Mouse (Mus musculus) heart, postnatal 36 days (tissue): ENCODE measurements around the gene Cdc5l. TPM values are rescaled to one million over a fixed set of nuclear protein-coding genes. Genes with fewer than 3 reads are reported as not detected.

Experiments
- DNase-seq, 2 experiments: peaks; one replicate each; pipeline ENCODE4 v3.0.0; 2021 to 2022
- intact Hi-C: fragments of 180-260 bp; cut with DNase I; formaldehyde crosslinking; loops from one replicate; pipeline ENCODE4 v1.15.1; 2025
- total RNA-seq, 2 experiments: library from RNA; stranded (reverse); gene quantifications; 2 replicates each; pipeline ENCODE4 v1.2.3; 2021

The Cdc5l gene
- total RNA-seq, 2 experiments from 2014 or later: 36.2 to 38.2 TPM

GRCm38 (mm10) chr17:45377323-45377722 is 56.2 kb downstream of the Cdc5l start:
- no peak for DNase-seq
- intact Hi-C loops: loop anchor here (10.0 kb wide), 1 partner anchor 643 kb away; no protein-coding TSS in a partner anchor

DNA sequence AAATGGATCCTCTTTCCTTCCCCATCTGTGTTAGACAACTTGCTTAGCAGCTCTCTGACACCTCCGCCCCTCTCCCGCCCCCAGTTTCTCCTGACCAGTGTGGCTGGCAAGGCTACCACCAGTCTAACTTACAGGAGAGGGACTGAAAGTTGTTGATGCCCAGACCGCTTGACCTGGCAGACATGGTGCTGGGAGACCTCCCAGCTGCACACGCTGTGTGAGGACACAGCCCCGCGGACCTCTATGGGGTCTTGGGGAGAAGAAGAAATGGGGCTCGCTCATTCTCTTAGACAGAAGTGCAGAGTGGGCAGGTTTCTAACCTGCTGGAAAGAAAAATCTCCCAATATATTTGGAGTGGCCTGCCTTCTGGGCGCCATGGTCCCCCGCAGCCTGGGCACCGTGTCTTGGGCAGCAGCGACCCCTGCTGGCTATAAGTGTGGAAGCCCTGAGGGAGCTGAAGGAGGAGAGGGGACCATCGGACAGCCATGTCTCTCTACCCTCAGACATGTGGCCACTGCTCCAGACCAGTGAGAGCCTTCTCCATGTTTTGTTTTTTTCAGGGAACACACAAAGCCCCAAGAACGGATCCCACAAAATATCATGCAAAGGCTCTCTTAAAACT is 59.4 kb downstream of the Cdc5l start:
- intact Hi-C loops: loop anchor here (2.0 to 10.0 kb wide), 4 partner anchors 29 to 1111 kb away; no protein-coding TSS in a partner anchor
- DNase-seq: peak; percentile 73 to 83

GRCm38 (mm10) chr17:45371042-45371441 is 62.5 kb downstream of the Cdc5l start:
- DNase-seq: no peak
- intact Hi-C loops: loop anchor here (10.0 kb wide), 1 partner anchor 636 kb away; no protein-coding TSS in a partner anchor

- intact Hi-C loops: loop anchor here (10.0 kb wide), 1 partner anchor 636 kb away; no protein-coding TSS in a partner anchor
- DNase-seq: no peak
Observed at GRCm38 (mm10) chr17:45370535-45370934, 63.0 kb downstream of the Cdc5l start.

DNA sequence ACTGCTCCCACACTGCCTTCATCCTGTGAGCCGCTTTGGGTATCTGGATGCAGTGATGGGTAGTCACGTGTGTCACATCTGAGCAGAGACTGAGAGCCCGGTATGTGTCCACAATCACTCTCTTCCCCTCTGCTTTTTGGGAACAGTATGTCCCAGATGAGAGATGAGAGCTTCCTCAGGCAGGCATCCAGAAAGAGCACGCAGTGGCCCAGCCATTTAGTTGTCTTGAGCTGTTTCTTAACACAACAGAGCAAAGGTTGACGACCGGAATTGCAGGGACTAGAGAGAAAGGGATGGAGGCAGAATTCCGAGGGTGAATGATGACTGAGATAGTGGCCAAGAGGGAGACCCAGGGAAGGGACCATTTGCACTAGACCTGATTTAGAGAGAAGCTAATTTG is 68.7 kb downstream of the Cdc5l start:
- no peak for DNase-seq
- intact Hi-C loops: no loop called here

GRCm38 (mm10) chr17:45360950-45361349 is 72.6 kb downstream of the Cdc5l start:
- intact Hi-C loops: no loop called here
- DNase-seq: no peak

DNA sequence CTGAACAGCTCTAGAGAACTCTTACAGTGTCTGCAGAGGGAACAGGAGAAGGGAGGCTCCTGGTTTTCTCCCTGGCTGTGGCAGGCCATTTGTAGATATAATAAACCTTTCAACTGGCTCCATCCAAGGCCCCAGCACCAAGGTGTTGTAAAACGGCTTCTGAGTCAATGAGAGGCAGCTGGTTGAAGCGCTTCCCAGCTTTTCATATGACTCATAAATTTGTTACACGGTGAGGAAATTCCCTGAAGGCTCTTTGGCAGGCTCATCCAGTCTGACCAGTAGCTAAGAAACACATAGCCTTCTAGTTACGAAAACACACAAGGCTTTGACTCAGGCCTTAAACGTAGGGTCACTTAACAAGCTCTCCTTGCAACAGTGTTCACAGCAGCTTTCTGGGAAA is 74.1 kb downstream of the Cdc5l start:
- DNase-seq: peak; percentile 15 to 24
- intact Hi-C loops: no loop called here

DNA sequence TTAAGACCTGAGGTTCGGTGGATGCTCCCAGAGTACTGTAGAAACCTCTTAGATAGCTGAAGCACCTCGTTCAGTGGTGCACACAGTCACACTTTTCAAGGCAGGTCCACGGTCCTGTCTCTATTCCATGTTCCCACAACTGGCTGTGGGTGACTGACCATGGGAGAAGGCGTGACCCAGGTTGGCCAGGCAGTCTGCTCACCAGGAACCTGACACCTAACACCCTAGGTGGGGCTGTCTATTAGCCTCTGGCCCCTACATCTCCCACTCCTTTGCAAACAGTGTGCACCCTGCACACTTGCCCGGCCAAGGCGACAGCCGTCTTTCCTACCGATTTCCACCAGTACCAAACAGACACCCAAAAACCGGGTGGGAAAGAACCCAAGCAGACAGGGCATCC is 77.1 kb downstream of the Cdc5l start:
- intact Hi-C loops: no loop called here
- no peak for DNase-seq

DNA sequence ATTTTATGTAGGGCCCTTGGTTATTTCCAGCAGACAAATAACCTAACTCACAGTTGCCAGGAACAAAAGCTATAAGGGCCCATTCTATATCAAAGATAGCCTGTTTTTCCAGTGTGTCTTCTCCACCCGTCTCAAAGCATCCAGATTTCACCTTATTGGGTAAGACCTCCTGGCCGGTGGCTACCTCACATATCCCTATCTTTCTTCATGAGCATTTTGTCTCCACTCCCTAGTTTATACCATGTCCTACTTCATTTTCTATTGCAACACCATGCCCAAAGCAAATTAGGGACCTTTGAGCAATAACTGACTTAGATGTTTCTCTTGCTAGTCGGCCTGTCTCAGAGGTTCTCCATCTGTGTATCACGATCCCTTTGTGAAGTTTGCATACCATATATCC is 85.6 kb downstream of the Cdc5l start:
- intact Hi-C loops: no loop called here
- no peak for DNase-seq

Other genes starting within 250 kb of the Cdc5l start
- under 1 TPM in 1 of 2 experiments, not detected in 1; 0.27 TPM for gene Spats1, start 41.7 kb upstream of the Cdc5l start, total RNA-seq
- gene Aars2, start 73.1 kb upstream of the Cdc5l start, total RNA-seq: 10 to 100 TPM; 19.4 to 19.6 TPM
- not detected for gene Tcte1, start 89.7 kb upstream of the Cdc5l start, total RNA-seq
- under 1 TPM in 1 of 2 experiments, not detected in 1; 0.08 TPM for gene Tmem151b, start 115.9 kb upstream of the Cdc5l start, total RNA-seq
- gene Nfkbie, start 122.0 kb upstream of the Cdc5l start, total RNA-seq: 1 to 10 TPM; 1.4 to 1.5 TPM
- 10 to 100 TPM; 27.6 to 32.7 TPM for gene Slc35b2, start 130.1 kb upstream of the Cdc5l start, total RNA-seq
- gene Hsp90ab1, start 139.5 kb upstream of the Cdc5l start, total RNA-seq: 1,000 to 10,000 TPM; 1,126 to 1,337 TPM
- 10 to 100 TPM; 66.7 to 73.5 TPM for gene Slc29a1, start 165.9 kb upstream of the Cdc5l start, total RNA-seq
- gene Mymx, start 168.4 kb upstream of the Cdc5l start, total RNA-seq: not detected
- not detected for gene Capn11, start 225.6 kb upstream of the Cdc5l start, total RNA-seq